8 mouse cellular contexts compared by ENCODE assay signal in genomic region chr12:44328381-44329315, GRCm38 (mm10). TPM values are rescaled to one million over a fixed set of nuclear protein-coding genes. Genes with fewer than 3 reads are reported as not detected.
DNase-seq lines count a peak whose midpoint lies in the region; ATAC-seq and TF ChIP-seq lines count a peak whose summit lies in the region.

Nrcam (plus strand) TSS chr12:44328885.

- no peak for TF ChIP-seq POLR2A in ES-Bruce4 (IDR thresholded peaks at IDR 0.05; ENCODE audit: insufficient read depth, low read length)
- TF ChIP-seq POLR2A in lung, adult 2 months (IDR thresholded peaks at IDR 0.05; ENCODE audit: borderline replicate concordance, extremely low read depth, low read depth, low read length), result no peak

- WGBS in embryonic facial prominence, embryonic 13.5 days, result 2% methylated on average over 71 of the region's 74 CpGs
- WGBS in heart, postnatal 0 days, result 3% methylated on average over 71 of the region's 74 CpGs
- 5% methylated on average over 74 of the region's 74 CpGs for WGBS in lung, adult 2 months

- H3K36me3 ChIP-seq in ES-Bruce4 (ENCODE audit: control insufficient read depth, insufficient read depth, low read length, poor library complexity, severe bottlenecking), result no peaks in the 10 kb centered on the region
- H3K36me3 ChIP-seq in embryonic facial prominence, embryonic 13.5 days, result no peaks in the 10 kb centered on the region
- no peaks in the 10 kb centered on the region for H3K36me3 ChIP-seq in heart, postnatal 0 days (replicated peaks; ENCODE audit: control insufficient read depth, insufficient read depth, low read length)

- no peak for TF ChIP-seq EP300 in ES-Bruce4 (IDR thresholded peaks at IDR 0.05; ENCODE audit: insufficient read depth, low read depth, low read length)
- TF ChIP-seq EP300 in heart, postnatal 0 days (IDR thresholded peaks at IDR 0.05; ENCODE audit: low read depth), result no peak

- peak within 1 kb of the TSS; percentile 100 for H3K4me2 ChIP-seq in embryonic facial prominence, embryonic 13.5 days
- H3K4me2 ChIP-seq in heart, postnatal 0 days (ENCODE audit: low read depth, low read length), result peak within 1 kb of the TSS; percentile 92

- no peak within 1 kb of the TSS for H3K27ac ChIP-seq in ES-Bruce4 (ENCODE audit: insufficient read depth, low read length)
- H3K27ac ChIP-seq in embryonic facial prominence, embryonic 13.5 days, result no peak within 1 kb of the TSS
- no peak within 1 kb of the TSS for H3K27ac ChIP-seq in heart, postnatal 0 days (ENCODE audit: low read depth)

- H3K4me3 ChIP-seq in ES-Bruce4 (ENCODE audit: low read depth, low read length), result peak within 1 kb of the TSS; percentile 83
- peak within 1 kb of the TSS; percentile 63 for H3K4me3 ChIP-seq in embryonic facial prominence, embryonic 13.5 days
- H3K4me3 ChIP-seq in heart, postnatal 0 days (ENCODE audit: low read depth, low read length), result peak within 1 kb of the TSS; percentile 59
- H3K4me3 ChIP-seq in lung, adult 2 months (replicated peaks; ENCODE audit: extremely low read depth, low read depth, low read length), result peak within 1 kb of the TSS; percentile 73

- no peaks in the 10 kb centered on the region for H3K9me3 ChIP-seq in ES-Bruce4 (replicated peaks; ENCODE audit: control insufficient read depth, insufficient read depth, low read length, poor library complexity, severe bottlenecking)
- no peaks in the 10 kb centered on the region for H3K9me3 ChIP-seq in embryonic facial prominence, embryonic 13.5 days
- H3K9me3 ChIP-seq in heart, postnatal 0 days (replicated peaks; ENCODE audit: control insufficient read depth, low read length), result no peaks in the 10 kb centered on the region

- no peaks in the 10 kb centered on the region for H3K4me1 ChIP-seq in ES-Bruce4 (ENCODE audit: control insufficient read depth, insufficient read depth, low read length)
- peaks cover 12% of the 10 kb centered on the region for H3K4me1 ChIP-seq in embryonic facial prominence, embryonic 13.5 days
- peaks cover 9% of the 10 kb centered on the region; the same call in 1 of the 2 replicates for H3K4me1 ChIP-seq in heart, postnatal 0 days (ENCODE audit: control insufficient read depth, insufficient read depth)
- peaks cover 3% of the 10 kb centered on the region; the same call in 1 of the 2 replicates for H3K4me1 ChIP-seq in lung, adult 2 months (ENCODE audit: control insufficient read depth, insufficient read depth, low read length)

- ATAC-seq in embryonic facial prominence, embryonic 13.5 days (ENCODE audit: insufficient number of reproducible peaks, insufficient read depth, low FRiP score, low TSS enrichment, low read depth), result peak; percentile 61
- ATAC-seq in heart, postnatal 0 days (ENCODE audit: insufficient read depth, low read depth), result peak; percentile 69

- TF ChIP-seq CTCF in ES-Bruce4 (IDR thresholded peaks at IDR 0.05; ENCODE audit: low read depth, low read length), result no peak
- TF ChIP-seq CTCF in heart, postnatal 0 days (IDR thresholded peaks at IDR 0.05; ENCODE audit: low read depth), result no peak
- no peak for TF ChIP-seq CTCF in lung, adult 2 months (IDR thresholded peaks at IDR 0.05; ENCODE audit: insufficient read depth, low read length)

- DNase-seq in adrenal gland, postnatal 36 days, result peak; percentile 60 to 62
- DNase-seq in heart, postnatal 0 days (ENCODE audit: low spot score), result peak; percentile 15
- peak; percentile 64 to 76 for DNase-seq in layer of hippocampus, adult 18-20 months (ENCODE audit: low spot score in 2 of 2)
- DNase-seq in lung, adult 2 months, result peak; percentile 22
- DNase-seq in retina, embryonic 14.5 days (ENCODE audit: low spot score), result peak; percentile 86
- no peak for DNase-seq in natural killer cell, adult 2 months (ENCODE audit: low spot score in 2 of 2)

- peak within 1 kb of the TSS; percentile 24 for H3K9ac ChIP-seq in ES-Bruce4 (ENCODE audit: low read depth, poor library complexity, severe bottlenecking)
- peak within 1 kb of the TSS; percentile 65 for H3K9ac ChIP-seq in embryonic facial prominence, embryonic 13.5 days
- H3K9ac ChIP-seq in heart, postnatal 0 days (replicated peaks; ENCODE audit: low read depth, low read length), result 0 out of 2 replicates have a peak within 1 kb of the TSS, but pooled peaks have one; percentile 5

- H3K27me3 ChIP-seq in ES-Bruce4 (ENCODE audit: control insufficient read depth, insufficient read depth, low read length, poor library complexity, severe bottlenecking), result no peaks in the 10 kb centered on the region
- H3K27me3 ChIP-seq in embryonic facial prominence, embryonic 13.5 days, result peaks cover 36% of the 10 kb centered on the region
- peaks cover 23% of the 10 kb centered on the region for H3K27me3 ChIP-seq in heart, postnatal 0 days (ENCODE audit: control insufficient read depth, insufficient read depth, low read length)

RNA-seq across cellular contexts. Expression of gene Nrcam, which starts in this region (rescaled TPM):
- 2.3 and 2.7 TPM in 2 replicates for polyA plus RNA-seq in ES-Bruce4 (2011; ENCODE audit: insufficient read depth, insufficient read length, low read depth, missing spikeins)
- total RNA-seq in adrenal gland, postnatal 36 days (2021), result 1 to 10 TPM; 2.5 to 3.7 TPM
- 3.6 and 4.5 TPM in 2 replicates for polyA plus RNA-seq in embryonic facial prominence, embryonic 13.5 days (2015; fragmentation: Nextera tagmentation; extraction: Ambion mirVana)
- 5.0 TPM in 1 of 2 replicates, not detected in the other for total RNA-seq in heart, postnatal 0 days (2014; rRNA removed; ENCODE audit: low replicate concordance)
- 0.14 and 0.20 TPM in 2 replicates for polyA plus RNA-seq in heart, postnatal 0 days (2015; fragmentation: Nextera tagmentation; extraction: Ambion mirVana)
- total RNA-seq in layer of hippocampus, adult 18-20 months (2021), result 100 to 1,000 TPM; 490 to 495 TPM
- 2.4 and 4.4 TPM in 2 replicates for polyA plus RNA-seq in lung, adult 2 months (2012; rRNA removed)

Comparison
In these comparisons a context has a peak if more than half of its experiments do, and no peak if none do; other contexts are left out.
1. RNA of gene Nrcam (total RNA-seq): 490 to 495 TPM in layer of hippocampus, adult 18-20 months; 5.0 TPM in heart, postnatal 0 days and 2.5 to 3.7 TPM in adrenal gland, postnatal 36 days; every median in the first group is over 10 times any median in the second.
2. H3K9ac ChIP-seq: peak in every context shown above with its lines; median percentile 65 in embryonic facial prominence, embryonic 13.5 days; 24 in ES-Bruce4; 5 in heart, postnatal 0 days.
3. DNase-seq: peak in adrenal gland, postnatal 36 days (2 of 2), heart, postnatal 0 days (single experiment), layer of hippocampus, adult 18-20 months (2 of 2), lung, adult 2 months (single experiment) and retina, embryonic 14.5 days (single experiment); none in natural killer cell, adult 2 months (0 of 2).
4. Peak in every context shown above with its lines, with median percentiles within 50 percentile points of each other: H3K4me3 ChIP-seq.